In the genomic region with DNA sequence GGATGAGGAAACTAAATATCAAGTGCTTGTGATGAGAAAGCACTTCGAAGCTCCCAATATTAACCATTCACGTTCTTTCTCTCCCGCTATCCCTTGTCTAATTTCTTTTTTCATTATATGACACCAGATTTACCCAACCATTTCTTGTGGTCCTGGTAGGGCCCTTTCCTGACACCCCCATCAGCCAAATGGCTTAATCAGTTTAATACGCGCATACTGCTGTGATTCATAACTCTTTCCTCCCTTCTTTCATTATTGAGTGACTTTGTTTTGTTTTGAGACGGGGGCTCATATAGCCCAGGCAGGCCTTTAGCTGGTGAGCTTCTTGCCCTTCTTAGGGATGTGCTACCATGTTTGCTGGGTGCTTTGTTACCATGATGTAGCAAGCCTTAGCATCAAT, we compare ENCODE assay signal across 8 mouse cellular contexts. TPM values are rescaled to one million over a fixed set of nuclear protein-coding genes. Genes with fewer than 3 reads are reported as not detected.
A peak's percentile ranks its signal among the peaks of the same experiment; 100 is the strongest.
DNase-seq lines count a peak whose midpoint lies in the region; ATAC-seq and TF ChIP-seq lines count a peak whose summit lies in the region.
"Had no signal": no experiment of that assay in that cellular context is flagged by ENCODE, and none has a peak within 500 bp of the region (broad histone marks: within the 10 kb centered on the region; RNA-seq: fewer than 3 reads in every experiment).

No protein-coding gene starts in this region.

- H3K9me3 ChIP-seq in lung, postnatal 0 days (ENCODE audit: low read length): no peaks in the 10 kb centered on the region
- no peaks in the 10 kb centered on the region for H3K9me3 ChIP-seq in forebrain, embryonic 13.5 days (replicated peaks)
- H3K9me3 ChIP-seq in limb, embryonic 14.5 days (ENCODE audit: control insufficient read depth, low read length): no peaks in the 10 kb centered on the region
- no peaks in the 10 kb centered on the region for H3K9me3 ChIP-seq in stomach, embryonic 14.5 days (ENCODE audit: control insufficient read depth, low read depth, low read length)

- peak overlapping the region; percentile 94 for H3K9ac ChIP-seq in lung, postnatal 0 days (replicated peaks; ENCODE audit: low read depth)
- H3K9ac ChIP-seq in forebrain, embryonic 13.5 days: peak overlapping the region; percentile 87
- peak overlapping the region; percentile 88 for H3K9ac ChIP-seq in limb, embryonic 14.5 days (ENCODE audit: low read depth, low read length, severe bottlenecking)
- peak overlapping the region; percentile 73; the same call in 1 of the 2 replicates for H3K9ac ChIP-seq in stomach, embryonic 14.5 days (replicated peaks; ENCODE audit: low read depth, low read length)

- peak overlapping the region; percentile 57 for H3K4me2 ChIP-seq in lung, postnatal 0 days (replicated peaks; ENCODE audit: low read depth, low read length)
- peak overlapping the region; percentile 74 for H3K4me2 ChIP-seq in forebrain, embryonic 13.5 days
- H3K4me2 ChIP-seq in limb, embryonic 14.5 days (replicated peaks; ENCODE audit: low read depth, low read length, severe bottlenecking): peak overlapping the region; percentile 67
- peak overlapping the region; percentile 54 for H3K4me2 ChIP-seq in stomach, embryonic 14.5 days (replicated peaks; ENCODE audit: low read depth, low read length)

- no peak for ATAC-seq in lung, postnatal 0 days
- no peak for ATAC-seq in forebrain, embryonic 13.5 days
- no peak for ATAC-seq in limb, embryonic 14.5 days (ENCODE audit: low FRiP score, low read depth)
- ATAC-seq in stomach, embryonic 14.5 days (ENCODE audit: insufficient number of reproducible peaks, insufficient read depth, low FRiP score, low read depth): no peak
- no peak for ATAC-seq in monocyte, adult 5-6 weeks (replicated peaks; ENCODE audit: insufficient number of reproducible peaks, low FRiP score, low TSS enrichment, poor library complexity, severe bottlenecking)

- H3K27ac ChIP-seq in lung, postnatal 0 days (ENCODE audit: low read length): peak overlapping the region; percentile 99
- peak overlapping the region; percentile 94 for H3K27ac ChIP-seq in forebrain, embryonic 13.5 days
- peak overlapping the region; percentile 96 for H3K27ac ChIP-seq in limb, embryonic 14.5 days (replicated peaks; ENCODE audit: low read depth, low read length)
- H3K27ac ChIP-seq in stomach, embryonic 14.5 days (ENCODE audit: low read length): peak overlapping the region; percentile 98

- no peak for DNase-seq in lung, postnatal 0 days (ENCODE audit: low spot score)
- no peak for DNase-seq in lung, adult 18-20 months
- DNase-seq in limb, embryonic 14.5 days (ENCODE audit: low spot score): no peak
- no peak for DNase-seq in testis, postnatal 10 days (ENCODE audit: low spot score)

- no peak for TF ChIP-seq POLR2A in limb, embryonic 14.5 days (IDR thresholded peaks at IDR 0.05; ENCODE audit: borderline replicate concordance, extremely low read depth, insufficient read depth, insufficient read length)

- TF ChIP-seq EP300 in lung, postnatal 0 days (IDR thresholded peaks at IDR 0.05): no peak

- TF ChIP-seq CTCF in lung, postnatal 0 days (IDR thresholded peaks at IDR 0.05): no peak

- peaks cover 6% of the 10 kb centered on the region; the same call in 1 of the 2 replicates for H3K4me1 ChIP-seq in lung, postnatal 0 days (ENCODE audit: insufficient read depth, low read depth, low read length)
- H3K4me1 ChIP-seq in forebrain, embryonic 13.5 days: peaks cover 20% of the 10 kb centered on the region
- no peaks in the 10 kb centered on the region for H3K4me1 ChIP-seq in limb, embryonic 14.5 days (ENCODE audit: control insufficient read depth, insufficient read depth, low read length)
- peaks cover 11% of the 10 kb centered on the region; the same call in 1 of the 2 replicates for H3K4me1 ChIP-seq in stomach, embryonic 14.5 days (ENCODE audit: control insufficient read depth, insufficient read depth, low read length)

- H3K4me3 ChIP-seq in lung, postnatal 0 days (ENCODE audit: low read depth, low read length): peak overlapping the region; percentile 72
- peak overlapping the region; percentile 68 for H3K4me3 ChIP-seq in forebrain, embryonic 13.5 days
- H3K4me3 ChIP-seq in limb, embryonic 14.5 days (replicated peaks; ENCODE audit: low read length): peak overlapping the region; percentile 79
- peak overlapping the region; percentile 71 for H3K4me3 ChIP-seq in stomach, embryonic 14.5 days (ENCODE audit: low read depth, low read length)

- 24% methylated on average over 6 of the region's 6 CpGs for WGBS in lung, postnatal 0 days
- WGBS in forebrain, embryonic 13.5 days: 34% methylated on average over 6 of the region's 6 CpGs
- 30% methylated on average over 6 of the region's 6 CpGs for WGBS in limb, embryonic 14.5 days
- WGBS in stomach, embryonic 14.5 days: 28% methylated on average over 6 of the region's 6 CpGs

- H3K36me3 ChIP-seq in lung, postnatal 0 days (ENCODE audit: insufficient read depth, low read length): no peaks in the 10 kb centered on the region
- H3K36me3 ChIP-seq in forebrain, embryonic 13.5 days (ENCODE audit: poor library complexity, severe bottlenecking): peaks cover 17% of the 10 kb centered on the region
- peaks cover 26% of the 10 kb centered on the region for H3K36me3 ChIP-seq in limb, embryonic 14.5 days (ENCODE audit: control insufficient read depth, insufficient read depth, low read length)
- H3K36me3 ChIP-seq in stomach, embryonic 14.5 days (ENCODE audit: control insufficient read depth, insufficient read depth, low read length): peaks cover 18% of the 10 kb centered on the region; the same call in 1 of the 2 replicates

- H3K27me3 ChIP-seq in lung, postnatal 0 days (replicated peaks; ENCODE audit: insufficient read depth, low read length): no peaks in the 10 kb centered on the region
- no peaks in the 10 kb centered on the region for H3K27me3 ChIP-seq in forebrain, embryonic 13.5 days
- H3K27me3 ChIP-seq in limb, embryonic 14.5 days (ENCODE audit: control insufficient read depth, insufficient read depth, low read length): no peaks in the 10 kb centered on the region
- H3K27me3 ChIP-seq in stomach, embryonic 14.5 days (ENCODE audit: control insufficient read depth, insufficient read depth, low read length): no peaks in the 10 kb centered on the region

RNA-seq across cellular contexts. Expression of gene Rnf6, which starts 0.4 kb away (rescaled TPM):
- polyA plus RNA-seq in lung, postnatal 0 days (2015; fragmentation: Nextera tagmentation; extraction: Ambion mirVana): 42.6 and 44.9 TPM in 2 replicates
- 27.1 TPM in 2 replicates for polyA plus RNA-seq in forebrain, embryonic 13.5 days (2015; fragmentation: Nextera tagmentation; extraction: Ambion mirVana)
- 16.6 and 25.4 TPM in 2 replicates for polyA plus RNA-seq in limb, embryonic 14.5 days (2012; rRNA removed)
- polyA plus RNA-seq in limb, embryonic 14.5 days (2014; fragmentation: Nextera tagmentation; extraction: Ambion mirVana): 36.6 and 37.8 TPM in 2 replicates
- polyA plus RNA-seq in stomach, embryonic 14.5 days (2014; fragmentation: Nextera tagmentation; extraction: Ambion mirVana): 40.6 TPM in 2 replicates
- 76.5 to 106 TPM (median 87.9 TPM) in 3 replicates for total RNA-seq in monocyte, adult 5-6 weeks (2017)

RNA-seq across cellular contexts. Expression of gene Cdk8, which starts 9.3 kb away (rescaled TPM):
- 12.1 and 12.4 TPM in 2 replicates for polyA plus RNA-seq in lung, postnatal 0 days (2015; fragmentation: Nextera tagmentation; extraction: Ambion mirVana)
- polyA plus RNA-seq in forebrain, embryonic 13.5 days (2015; fragmentation: Nextera tagmentation; extraction: Ambion mirVana): 15.8 and 18.9 TPM in 2 replicates
- 68.3 and 75.1 TPM in 2 replicates for polyA plus RNA-seq in limb, embryonic 14.5 days (2012; rRNA removed)
- polyA plus RNA-seq in limb, embryonic 14.5 days (2014; fragmentation: Nextera tagmentation; extraction: Ambion mirVana): 27.1 and 28.0 TPM in 2 replicates
- polyA plus RNA-seq in stomach, embryonic 14.5 days (2014; fragmentation: Nextera tagmentation; extraction: Ambion mirVana): 24.6 and 24.7 TPM in 2 replicates
- 22.9 to 39.3 TPM (median 26.6 TPM) in 3 replicates for total RNA-seq in monocyte, adult 5-6 weeks (2017)

RNA-seq across cellular contexts. Expression of gene 1700001J03Rik, which starts 36.6 kb away (rescaled TPM):
- 0.36 TPM in 1 of 2 replicates, not detected in the other for polyA plus RNA-seq in lung, postnatal 0 days (2015; fragmentation: Nextera tagmentation; extraction: Ambion mirVana)
- not detected in 2 replicates for polyA plus RNA-seq in forebrain, embryonic 13.5 days (2015; fragmentation: Nextera tagmentation; extraction: Ambion mirVana)
- polyA plus RNA-seq in limb, embryonic 14.5 days (2012; rRNA removed): 0.38 and 0.68 TPM in 2 replicates
- not detected in 2 replicates for polyA plus RNA-seq in limb, embryonic 14.5 days (2014; fragmentation: Nextera tagmentation; extraction: Ambion mirVana)
- polyA plus RNA-seq in stomach, embryonic 14.5 days (2014; fragmentation: Nextera tagmentation; extraction: Ambion mirVana): not detected in 2 replicates
- not detected in 3 replicates for total RNA-seq in monocyte, adult 5-6 weeks (2017)

RNA-seq across cellular contexts. Expression of gene Gm6309, which starts 51.2 kb away (rescaled TPM):
- polyA plus RNA-seq in lung, postnatal 0 days (2015; fragmentation: Nextera tagmentation; extraction: Ambion mirVana): not detected in 2 replicates
- polyA plus RNA-seq in forebrain, embryonic 13.5 days (2015; fragmentation: Nextera tagmentation; extraction: Ambion mirVana): not detected in 2 replicates
- polyA plus RNA-seq in limb, embryonic 14.5 days (2012; rRNA removed): not detected in 2 replicates
- not detected in 2 replicates for polyA plus RNA-seq in limb, embryonic 14.5 days (2014; fragmentation: Nextera tagmentation; extraction: Ambion mirVana)
- polyA plus RNA-seq in stomach, embryonic 14.5 days (2014; fragmentation: Nextera tagmentation; extraction: Ambion mirVana): not detected in 2 replicates
- total RNA-seq in monocyte, adult 5-6 weeks (2017): not detected in 3 replicates
- polyA plus RNA-seq: thymus, adult 2 months had no signal
